Mouse (Mus musculus): Measurements from ENCODE around the gene Cacng2. TPM values are rescaled to one million over a fixed set of nuclear protein-coding genes. Genes with fewer than 3 reads are reported as not detected.

Cacng2 gene
- 1.8 and 2.4 TPM in 2 replicates for polyA plus RNA-seq (2014; fragmentation: Nextera tagmentation; extraction: Ambion mirVana)

DNA sequence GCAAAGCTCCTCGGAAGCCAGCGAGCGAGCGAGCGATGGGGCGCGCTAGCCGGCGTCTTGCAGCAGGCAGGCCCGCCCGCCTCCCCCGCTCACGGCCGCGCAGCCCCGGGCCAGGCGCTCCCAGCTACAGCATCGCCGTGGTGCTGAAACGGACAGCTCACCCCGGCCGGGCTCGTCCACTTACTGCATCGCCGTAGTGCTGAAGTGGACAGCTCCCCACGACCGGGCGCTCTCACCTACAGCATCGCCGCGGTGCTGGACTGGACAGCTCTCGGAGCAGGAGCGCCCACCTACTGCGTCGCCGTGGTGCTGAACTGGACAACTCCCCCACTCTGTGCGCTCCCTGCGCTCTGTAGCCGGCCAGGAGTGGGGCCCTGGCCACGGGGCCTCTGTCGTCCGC, at the start of gene Cacng2:
Gene Cacng2, minus strand, starts transcription at position 325 of the 400 bp plus-strand sequence.
- H3K9ac ChIP-seq (ENCODE audit: low read depth, low read length), result peak within 1 kb of the TSS; percentile 63
- peak within 1 kb of the TSS; percentile 61 for H3K27ac ChIP-seq (ENCODE audit: low read depth, low read length)
- ATAC-seq (ENCODE audit: low FRiP score) (peak; percentile 91), DNase-seq (ENCODE audit: low spot score) (peak; percentile 94)
- no peaks in the 10 kb centered on the region for H3K36me3 ChIP-seq (ENCODE audit: control insufficient read depth, insufficient read depth, low read length)
- H3K4me2 ChIP-seq (replicated peaks; ENCODE audit: low read depth, low read length), result peak within 1 kb of the TSS; percentile 63
- WGBS, result under 1% methylated on average over 30 of the region's 42 CpGs
- no peaks in the 10 kb centered on the region for H3K4me1 ChIP-seq (replicated peaks; ENCODE audit: control insufficient read depth, insufficient read depth, low read length)
- H3K4me3 ChIP-seq (ENCODE audit: low read depth, low read length), result peak within 1 kb of the TSS; percentile 46
- 0 out of 2 replicates have a peak, but pooled peaks cover 2% of the 10 kb centered on the region for H3K27me3 ChIP-seq (ENCODE audit: control insufficient read depth, insufficient read depth, low read length)
- H3K9me3 ChIP-seq (ENCODE audit: control insufficient read depth, low read length), result no peaks in the 10 kb centered on the region

DNA sequence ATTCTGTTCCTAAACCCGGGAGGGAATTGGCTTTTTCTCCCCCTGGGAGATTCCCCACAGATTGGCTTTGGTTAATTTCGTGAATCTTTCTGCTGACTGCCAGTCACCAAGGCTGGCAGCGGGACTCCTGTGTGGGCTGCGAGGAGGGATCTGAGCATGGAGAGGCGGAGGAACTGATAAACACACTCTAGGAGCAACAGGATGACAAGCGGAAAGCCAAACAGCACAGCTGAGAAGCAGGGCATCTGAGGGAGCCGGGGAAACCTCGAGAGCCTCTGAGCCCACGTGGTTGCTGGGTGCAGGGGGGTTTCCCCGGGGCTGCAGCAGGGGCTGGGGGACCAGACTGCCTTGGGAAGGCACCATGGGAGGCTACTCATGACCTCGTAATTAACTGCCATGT, 49.7 kb upstream of the Cacng2 start:
- Histone ChIP-seq H3K9ac (ENCODE audit: low read depth, low read length) (no peak overlapping the region), H3K9me3 (ENCODE audit: control insufficient read depth, low read length) (no peaks in the 10 kb centered on the region), H3K4me2 (replicated peaks; ENCODE audit: low read depth, low read length) (no peak overlapping the region), H3K4me1 (replicated peaks; ENCODE audit: control insufficient read depth, insufficient read depth, low read length) (peaks cover 2% of the 10 kb centered on the region; the same call in 1 of the 2 replicates), H3K4me3 (ENCODE audit: low read depth, low read length) (no peak overlapping the region), H3K27ac (ENCODE audit: low read depth, low read length) (no peak overlapping the region), H3K27me3 (ENCODE audit: control insufficient read depth, insufficient read depth, low read length) (no peaks in the 10 kb centered on the region), H3K36me3 (ENCODE audit: control insufficient read depth, insufficient read depth, low read length) (no peaks in the 10 kb centered on the region)
- ATAC-seq (ENCODE audit: low FRiP score) (no peak), DNase-seq (ENCODE audit: low spot score) (no peak)
- WGBS, result 97% methylated on average over 11 of the region's 11 CpGs

DNA sequence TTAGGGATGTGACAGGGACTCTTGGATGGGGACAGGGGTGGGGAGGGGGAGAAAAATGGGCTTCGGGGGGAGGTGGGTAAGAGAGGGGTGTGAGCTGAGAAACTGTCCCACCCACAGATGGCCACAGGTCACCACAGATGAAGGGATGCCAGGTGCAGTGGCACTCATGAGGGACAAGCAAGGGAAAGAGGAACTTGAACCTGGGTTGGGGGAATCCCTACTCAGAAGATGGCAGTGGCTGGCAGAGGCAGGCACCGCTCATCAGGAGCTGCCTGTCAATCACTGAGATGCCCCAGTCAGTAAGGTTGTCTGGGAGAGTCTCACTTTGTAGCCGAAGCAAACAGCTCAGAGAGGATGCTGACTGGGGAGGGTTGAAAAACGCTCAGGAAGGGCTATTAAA, 45.5 kb upstream of the Cacng2 start:
- Histone ChIP-seq H3K27me3 (ENCODE audit: control insufficient read depth, insufficient read depth, low read length) (no peaks in the 10 kb centered on the region), H3K4me1 (replicated peaks; ENCODE audit: control insufficient read depth, insufficient read depth, low read length) (no peaks in the 10 kb centered on the region), H3K9ac (ENCODE audit: low read depth, low read length) (no peak overlapping the region), H3K9me3 (ENCODE audit: control insufficient read depth, low read length) (no peaks in the 10 kb centered on the region), H3K4me2 (replicated peaks; ENCODE audit: low read depth, low read length) (no peak overlapping the region), H3K36me3 (ENCODE audit: control insufficient read depth, insufficient read depth, low read length) (no peaks in the 10 kb centered on the region), H3K27ac (ENCODE audit: low read depth, low read length) (no peak overlapping the region), H3K4me3 (ENCODE audit: low read depth, low read length) (no peak overlapping the region)
- DNase-seq (ENCODE audit: low spot score) (no peak), ATAC-seq (ENCODE audit: low FRiP score) (no peak)
- 86% methylated on average over 4 of the region's 4 CpGs for WGBS

DNA sequence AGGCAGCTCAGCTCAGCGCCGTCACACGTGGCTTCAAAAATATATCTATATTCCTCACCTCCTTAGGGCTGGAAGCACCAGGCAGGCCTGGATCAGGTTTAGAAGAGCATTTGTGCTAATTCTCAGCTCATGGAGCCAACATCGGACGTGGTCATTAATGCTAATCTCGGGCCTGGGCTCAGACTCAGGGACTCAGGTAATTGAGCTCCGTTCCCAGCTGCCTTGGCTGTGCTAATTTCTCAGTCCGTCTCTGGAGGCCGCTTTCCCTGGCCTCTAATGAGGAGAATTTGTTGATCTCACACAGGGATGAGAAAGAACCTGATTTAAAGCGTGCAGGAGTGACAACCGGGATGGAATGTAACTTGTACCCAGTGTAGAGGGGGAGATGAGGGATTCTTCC, 44.6 kb upstream of the Cacng2 start:
- Histone ChIP-seq H3K9ac (ENCODE audit: low read depth, low read length) (no peak overlapping the region), H3K27me3 (ENCODE audit: control insufficient read depth, insufficient read depth, low read length) (no peaks in the 10 kb centered on the region), H3K4me3 (ENCODE audit: low read depth, low read length) (no peak overlapping the region), H3K36me3 (ENCODE audit: control insufficient read depth, insufficient read depth, low read length) (no peaks in the 10 kb centered on the region), H3K4me2 (replicated peaks; ENCODE audit: low read depth, low read length) (no peak overlapping the region), H3K4me1 (replicated peaks; ENCODE audit: control insufficient read depth, insufficient read depth, low read length) (no peaks in the 10 kb centered on the region), H3K27ac (ENCODE audit: low read depth, low read length) (no peak overlapping the region), H3K9me3 (ENCODE audit: control insufficient read depth, low read length) (no peaks in the 10 kb centered on the region)
- 85% methylated on average over 11 of the region's 11 CpGs for WGBS
- no peak for DNase-seq (ENCODE audit: low spot score)
- ATAC-seq (ENCODE audit: low FRiP score), result no peak

DNA sequence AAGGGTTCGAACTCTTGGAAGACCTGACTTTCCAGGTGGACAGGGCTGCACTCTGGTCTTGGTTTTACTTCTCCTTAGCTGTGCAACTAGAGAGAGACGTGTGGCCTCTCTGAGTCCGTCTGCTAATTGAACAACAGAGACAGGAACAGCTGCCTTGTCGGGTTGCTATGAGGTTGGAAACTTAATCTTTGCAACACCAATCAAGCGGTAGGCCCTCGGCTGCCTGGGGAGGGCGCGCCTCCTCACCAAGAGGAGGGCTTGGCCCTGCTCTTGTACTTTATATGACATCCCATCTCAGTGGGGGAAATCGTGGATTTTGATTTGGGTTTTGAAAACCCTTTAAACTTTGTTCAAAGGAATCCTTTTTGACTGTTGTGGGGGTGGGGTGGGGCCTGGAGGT, 42.1 kb upstream of the Cacng2 start:
- WGBS, result 86% methylated on average over 9 of the region's 9 CpGs
- Histone ChIP-seq H3K9ac (ENCODE audit: low read depth, low read length) (no peak overlapping the region), H3K4me2 (replicated peaks; ENCODE audit: low read depth, low read length) (no peak overlapping the region), H3K27me3 (ENCODE audit: control insufficient read depth, insufficient read depth, low read length) (no peaks in the 10 kb centered on the region), H3K9me3 (ENCODE audit: control insufficient read depth, low read length) (no peaks in the 10 kb centered on the region), H3K4me3 (ENCODE audit: low read depth, low read length) (no peak overlapping the region), H3K4me1 (replicated peaks; ENCODE audit: control insufficient read depth, insufficient read depth, low read length) (no peaks in the 10 kb centered on the region), H3K27ac (ENCODE audit: low read depth, low read length) (no peak overlapping the region), H3K36me3 (ENCODE audit: control insufficient read depth, insufficient read depth, low read length) (no peaks in the 10 kb centered on the region)
- ATAC-seq (ENCODE audit: low FRiP score) (no peak), DNase-seq (ENCODE audit: low spot score) (no peak)

DNA sequence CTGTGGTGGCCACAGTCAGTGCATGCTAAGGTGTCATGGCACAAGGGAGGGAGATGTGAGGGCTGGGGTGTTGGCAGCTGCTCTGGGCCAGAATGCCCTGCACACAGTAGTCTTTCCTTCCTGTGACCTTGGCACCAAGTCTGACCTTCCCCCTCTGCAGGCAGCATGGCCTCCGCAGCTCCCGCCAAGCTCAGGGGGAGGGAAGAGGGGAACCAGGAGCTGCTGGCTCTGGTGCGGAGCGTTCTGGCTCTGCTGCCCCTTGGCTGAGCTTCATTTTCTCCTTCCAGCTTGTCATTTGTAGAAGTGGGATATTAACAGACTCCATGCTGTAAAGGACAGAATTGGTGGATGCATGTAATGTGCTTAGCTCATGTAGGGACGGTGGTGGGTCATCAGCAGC, 38.5 kb upstream of the Cacng2 start:
- no peak overlapping the region for H3K27ac ChIP-seq (ENCODE audit: low read depth, low read length)
- H3K4me3 ChIP-seq (ENCODE audit: low read depth, low read length), result no peak overlapping the region
- no peaks in the 10 kb centered on the region for H3K36me3 ChIP-seq (ENCODE audit: control insufficient read depth, insufficient read depth, low read length)
- H3K27me3 ChIP-seq (ENCODE audit: control insufficient read depth, insufficient read depth, low read length), result no peaks in the 10 kb centered on the region
- H3K4me2 ChIP-seq (replicated peaks; ENCODE audit: low read depth, low read length), result no peak overlapping the region
- H3K4me1 ChIP-seq (replicated peaks; ENCODE audit: control insufficient read depth, insufficient read depth, low read length), result peaks cover 2% of the 10 kb centered on the region; the same call in 1 of the 2 replicates
- no peaks in the 10 kb centered on the region for H3K9me3 ChIP-seq (ENCODE audit: control insufficient read depth, low read length)
- no peak for ATAC-seq (ENCODE audit: low FRiP score)
- no peak overlapping the region for H3K9ac ChIP-seq (ENCODE audit: low read depth, low read length)
- DNase-seq (ENCODE audit: low spot score), result no peak
- 89% methylated on average over 5 of the region's 5 CpGs for WGBS

DNA sequence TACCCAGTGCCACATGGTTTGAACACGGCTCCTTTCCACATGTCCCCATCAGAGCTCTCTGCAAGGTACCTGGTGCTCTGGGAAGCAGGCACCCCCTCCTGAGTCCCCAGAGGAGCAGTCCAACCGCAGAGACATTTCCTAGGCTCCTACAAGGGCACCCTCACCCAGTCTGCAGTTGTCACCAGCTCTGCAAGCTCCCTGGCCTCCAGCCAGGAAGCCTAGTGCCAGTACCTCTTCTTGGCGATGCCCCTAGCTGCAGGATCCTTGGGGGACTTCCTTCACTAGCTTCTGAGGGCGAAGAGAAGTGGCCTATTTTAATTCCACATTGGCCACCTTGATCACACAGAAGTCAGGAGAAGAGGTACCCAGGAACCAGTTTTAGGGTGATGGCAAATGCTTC, 38.0 kb upstream of the Cacng2 start:
- H3K27ac ChIP-seq (ENCODE audit: low read depth, low read length), result no peak overlapping the region
- H3K9me3 ChIP-seq (ENCODE audit: control insufficient read depth, low read length), result no peaks in the 10 kb centered on the region
- no peaks in the 10 kb centered on the region for H3K27me3 ChIP-seq (ENCODE audit: control insufficient read depth, insufficient read depth, low read length)
- peaks cover 2% of the 10 kb centered on the region; the same call in 1 of the 2 replicates for H3K4me1 ChIP-seq (replicated peaks; ENCODE audit: control insufficient read depth, insufficient read depth, low read length)
- no peaks in the 10 kb centered on the region for H3K36me3 ChIP-seq (ENCODE audit: control insufficient read depth, insufficient read depth, low read length)
- DNase-seq (ENCODE audit: low spot score) (no peak), ATAC-seq (ENCODE audit: low FRiP score) (no peak)
- no peak overlapping the region for H3K9ac ChIP-seq (ENCODE audit: low read depth, low read length)
- no peak overlapping the region for H3K4me2 ChIP-seq (replicated peaks; ENCODE audit: low read depth, low read length)
- 83% methylated on average over 4 of the region's 4 CpGs for WGBS
- H3K4me3 ChIP-seq (ENCODE audit: low read depth, low read length), result no peak overlapping the region

DNA sequence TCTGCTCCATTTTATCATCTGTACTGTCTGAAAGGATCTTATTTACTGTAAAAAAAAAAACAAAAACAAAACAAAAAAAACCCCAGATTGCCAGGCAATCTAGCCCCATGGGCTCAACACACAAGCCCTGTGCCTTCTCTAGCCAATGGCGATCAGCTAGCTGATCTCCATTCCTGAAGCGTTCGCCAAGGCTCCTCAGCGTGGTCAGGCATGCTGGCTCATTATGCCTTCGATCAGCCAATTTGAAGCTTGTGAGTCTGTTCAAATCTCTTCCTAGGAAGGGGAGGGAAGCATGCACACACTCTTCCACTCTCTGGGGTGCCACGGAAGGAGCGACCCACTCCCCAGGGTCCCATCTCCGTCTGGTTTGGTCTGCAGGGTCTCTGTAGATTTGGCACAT, 37.5 kb upstream of the Cacng2 start:
- Histone ChIP-seq H3K9me3 (ENCODE audit: control insufficient read depth, low read length) (no peaks in the 10 kb centered on the region), H3K4me2 (replicated peaks; ENCODE audit: low read depth, low read length) (no peak overlapping the region), H3K4me3 (ENCODE audit: low read depth, low read length) (no peak overlapping the region), H3K27ac (ENCODE audit: low read depth, low read length) (no peak overlapping the region), H3K36me3 (ENCODE audit: control insufficient read depth, insufficient read depth, low read length) (no peaks in the 10 kb centered on the region), H3K27me3 (ENCODE audit: control insufficient read depth, insufficient read depth, low read length) (no peaks in the 10 kb centered on the region), H3K4me1 (replicated peaks; ENCODE audit: control insufficient read depth, insufficient read depth, low read length) (peaks cover 2% of the 10 kb centered on the region; the same call in 1 of the 2 replicates), H3K9ac (ENCODE audit: low read depth, low read length) (no peak overlapping the region)
- DNase-seq (ENCODE audit: low spot score) (no peak), ATAC-seq (ENCODE audit: low FRiP score) (no peak)
- 85% methylated on average over 8 of the region's 8 CpGs for WGBS

DNA sequence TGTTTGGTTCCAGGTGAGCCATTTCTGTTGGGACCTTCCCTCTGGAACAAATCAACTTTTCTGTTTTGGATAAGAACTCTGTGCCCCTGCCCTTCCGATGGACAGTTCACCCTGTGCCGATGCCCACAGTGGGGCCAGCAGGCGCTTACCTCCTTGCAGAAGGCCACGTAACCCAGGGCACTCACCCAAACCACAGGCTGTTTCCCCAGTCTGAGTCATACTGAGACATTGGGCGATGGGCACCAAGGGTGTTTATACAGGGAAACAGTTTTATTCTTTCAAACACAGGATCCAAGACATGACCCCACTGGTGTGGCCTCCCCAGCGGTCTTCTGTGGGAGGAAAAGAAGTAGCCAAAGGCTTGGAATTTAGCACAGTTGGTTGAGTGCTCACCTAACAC, 35.6 kb upstream of the Cacng2 start:
- H3K27me3 ChIP-seq (ENCODE audit: control insufficient read depth, insufficient read depth, low read length), result no peaks in the 10 kb centered on the region
- H3K4me2 ChIP-seq (replicated peaks; ENCODE audit: low read depth, low read length), result no peak overlapping the region
- H3K4me1 ChIP-seq (replicated peaks; ENCODE audit: control insufficient read depth, insufficient read depth, low read length), result peaks cover 2% of the 10 kb centered on the region; the same call in 1 of the 2 replicates
- H3K9ac ChIP-seq (ENCODE audit: low read depth, low read length), result no peak overlapping the region
- DNase-seq (ENCODE audit: low spot score), result no peak
- no peaks in the 10 kb centered on the region for H3K9me3 ChIP-seq (ENCODE audit: control insufficient read depth, low read length)
- H3K36me3 ChIP-seq (ENCODE audit: control insufficient read depth, insufficient read depth, low read length), result no peaks in the 10 kb centered on the region
- no peak overlapping the region for H3K27ac ChIP-seq (ENCODE audit: low read depth, low read length)
- no peak for ATAC-seq (ENCODE audit: low FRiP score)
- no peak overlapping the region for H3K4me3 ChIP-seq (ENCODE audit: low read depth, low read length)
- 90% methylated on average over 6 of the region's 6 CpGs for WGBS
